ENCODE assay signal across 15 mouse cellular contexts in the genomic region with DNA sequence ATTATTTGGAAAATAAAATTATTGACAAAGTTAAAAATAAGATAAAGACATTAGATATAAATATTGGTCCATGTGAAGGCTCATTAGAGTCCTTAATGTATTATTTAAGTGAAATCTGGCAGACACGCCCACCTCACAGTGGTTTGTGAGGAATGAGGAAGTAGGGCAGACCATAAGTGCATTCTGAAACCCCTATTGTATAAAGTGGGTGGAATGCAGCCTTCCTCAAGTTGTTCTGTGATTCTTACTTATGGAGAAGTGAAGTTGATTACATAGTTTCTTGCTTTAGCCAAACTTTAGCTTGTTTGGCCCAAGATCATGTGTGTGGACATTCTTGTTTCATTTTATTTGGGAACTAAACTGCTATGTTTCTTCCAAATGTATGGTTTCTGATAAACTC.
DNase-seq lines count a peak whose midpoint lies in the region; ATAC-seq lines count a peak whose summit lies in the region.
"Had no signal": no experiment of that assay in that cellular context is flagged by ENCODE, and none has a peak within 500 bp of the region (broad histone marks: within the 10 kb centered on the region; RNA-seq: fewer than 3 reads in every experiment).

No protein-coding gene starts in this region.

- no peak for ATAC-seq in erythroblast, adult 5-6 weeks (replicated peaks; ENCODE audit: low FRiP score, poor library complexity, severe bottlenecking)
- ATAC-seq: intestine, embryonic 15.5 days; midbrain, embryonic 15.5 days had no signal

- DNase-seq in 3T3-L1 (ENCODE audit: low read depth, low spot score), result peak; percentile 61
- DNase-seq in A20 (ENCODE audit: low read depth, low spot score), result peak; percentile 50
- DNase-seq in ZHBTc4 (ENCODE audit: low read depth, low spot score), result peak; percentile 26
- DNase-seq in lung, postnatal 36 days, result peak; percentile 55
- DNase-seq in thymus, postnatal 4 days, result no peak
- DNase-seq in left cerebral cortex, postnatal 25 days (ENCODE audit: low spot score in 2 of 2), result no peak
- DNase-seq: cerebellum, adult 11 months; cerebellum, postnatal 14 days; gastrocnemius, postnatal 10 days; heart, postnatal 10 days; liver, embryonic 13.5 days; right cerebral cortex, adult 18-20 months had no signal

- intact Hi-C loops in left cerebral cortex, postnatal 25 days (cut with DNase I), result no loop called here

Comparison
In these comparisons a context has a peak if more than half of its experiments do, and no peak if none do; other contexts are left out.
1. DNase-seq: peak in 3T3-L1 (single experiment), A20 (single experiment), ZHBTc4 (single experiment) and lung, postnatal 36 days (single experiment); none in thymus, postnatal 4 days (single experiment) and left cerebral cortex, postnatal 25 days (0 of 2).